Mouse (Mus musculus) T-cell, adult 2 months (primary cell): Measurements from ENCODE around the gene Fhl3.

Source experiments
- DNase-seq: peaks from one replicate; pipeline ENCODE4 v3.0.0; 2022; ENCODE audit warnings: low spot score

Fhl3 gene

DNA sequence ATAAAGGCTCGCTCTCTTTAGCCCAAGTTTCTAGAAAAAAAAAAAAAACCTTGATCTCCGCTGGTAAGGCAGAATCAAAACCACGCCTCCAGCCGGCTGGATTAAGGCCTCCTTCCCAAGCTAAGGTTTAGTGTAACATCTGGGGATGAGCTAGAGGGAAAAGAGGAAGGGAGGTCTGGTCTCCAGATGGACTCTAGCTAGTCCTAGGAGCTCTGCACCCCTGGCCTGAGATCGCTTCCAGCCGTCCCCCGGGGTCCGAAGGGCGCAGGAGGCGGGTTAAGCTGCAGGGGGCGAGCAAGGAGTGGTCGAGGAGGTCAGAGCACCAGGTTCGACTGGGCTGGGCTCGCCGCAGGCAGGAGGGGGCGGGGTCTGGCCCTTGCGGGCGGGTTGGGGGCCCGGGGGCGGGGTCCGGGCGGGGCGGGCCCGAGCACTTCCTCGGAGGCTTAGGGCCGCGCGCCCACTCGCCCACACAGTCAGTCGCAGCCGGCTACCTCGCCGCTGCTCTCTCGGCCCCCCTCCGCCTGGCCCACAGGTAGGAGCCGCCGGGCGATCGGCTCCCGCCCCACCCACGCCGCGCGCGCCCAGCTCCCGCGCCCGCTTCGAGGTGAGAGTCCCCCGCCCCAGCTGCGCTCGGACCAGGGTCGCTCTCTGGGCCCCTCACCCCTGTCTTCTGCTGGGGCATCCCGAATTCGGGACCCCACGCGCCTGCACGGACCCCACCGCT, at the start of gene Fhl3:
Gene Fhl3 (plus strand): TSS at position 454 of the 724 bp plus-strand sequence.
- peak; percentile 49 for DNase-seq

DNA sequence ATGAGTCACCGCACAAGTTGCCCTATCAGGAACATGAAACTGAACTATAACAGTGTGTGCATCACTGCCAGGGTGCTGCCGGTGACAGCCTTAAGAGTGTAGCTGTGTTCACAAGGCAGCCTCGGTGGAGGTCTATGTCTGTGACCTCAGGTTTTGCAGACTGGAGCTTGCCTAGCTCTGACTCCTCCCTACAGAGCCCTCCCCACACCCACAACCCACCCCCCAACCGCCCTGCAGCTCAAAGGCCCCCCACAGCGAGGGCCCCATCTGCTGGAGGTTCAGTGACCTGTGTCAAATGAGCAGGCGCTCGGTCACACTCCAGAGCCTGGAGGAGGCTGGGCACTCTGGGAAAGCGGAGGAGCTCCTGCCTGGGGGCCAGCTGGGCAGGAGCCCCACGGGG, 47.6 kb upstream of the Fhl3 start:
- DNase-seq, result no peak

DNA sequence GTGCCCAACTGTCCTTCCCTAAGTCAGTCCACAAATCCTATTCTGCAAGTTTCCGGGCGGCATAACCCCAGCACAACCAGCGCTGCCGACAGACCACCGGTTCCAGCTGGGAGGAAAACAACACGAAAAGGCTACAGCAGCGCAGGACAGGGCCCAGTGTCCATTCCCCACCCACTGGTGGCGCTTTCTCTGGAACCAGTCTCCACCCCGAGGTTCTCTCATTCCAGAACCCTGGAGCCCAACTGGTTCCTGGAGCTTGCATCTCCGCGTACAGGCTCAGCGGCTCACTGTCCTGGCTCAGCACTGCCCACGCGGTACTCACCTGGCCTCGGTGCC, 44.0 kb upstream of the Fhl3 start, which contains the start of gene Pou3f1:
Gene Pou3f1 (plus strand): TSS at position 290 of the 336 bp plus-strand sequence.
- no peak for DNase-seq

DNA sequence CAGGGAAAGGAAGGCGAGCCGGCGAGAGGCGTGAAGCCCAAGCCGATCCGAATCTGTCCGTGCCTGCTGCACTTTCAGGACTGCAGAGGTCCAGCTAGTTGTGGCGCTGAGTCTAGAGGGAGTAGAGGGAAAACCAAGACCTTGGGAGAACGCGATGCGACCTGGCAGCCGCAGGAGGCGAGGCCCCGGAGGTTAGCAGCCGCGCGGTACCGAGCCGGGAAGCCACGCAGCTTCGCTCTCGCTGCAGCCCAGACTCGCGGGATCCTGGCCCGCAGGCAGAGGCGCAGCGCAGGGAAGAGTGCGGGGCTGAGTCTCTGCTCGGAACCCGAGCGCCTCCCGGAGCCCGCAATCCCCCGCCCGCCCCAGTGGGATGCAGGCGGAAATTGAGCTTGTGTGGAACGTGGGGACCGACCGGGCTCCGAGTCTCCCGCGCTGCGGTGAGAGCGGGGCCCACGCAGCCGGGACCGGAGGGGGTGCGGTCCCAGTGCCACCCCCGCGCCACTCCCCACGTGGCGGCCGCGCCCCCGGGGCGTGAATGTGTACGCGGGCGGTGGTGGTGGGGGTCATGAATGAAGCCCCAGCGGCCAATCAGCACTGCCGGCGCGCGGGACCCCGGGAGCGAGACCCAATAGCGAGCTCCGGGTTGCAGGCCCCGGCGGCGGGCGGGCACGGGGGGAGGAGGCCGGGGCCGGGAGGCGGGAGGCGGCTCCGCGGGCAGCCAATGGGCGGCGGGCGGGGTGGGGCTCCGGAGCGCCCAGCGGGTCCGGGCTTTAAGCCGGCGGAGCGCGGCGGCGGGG, 43.4 kb upstream of the Fhl3 start:
- DNase-seq, result peak; percentile 25

DNA sequence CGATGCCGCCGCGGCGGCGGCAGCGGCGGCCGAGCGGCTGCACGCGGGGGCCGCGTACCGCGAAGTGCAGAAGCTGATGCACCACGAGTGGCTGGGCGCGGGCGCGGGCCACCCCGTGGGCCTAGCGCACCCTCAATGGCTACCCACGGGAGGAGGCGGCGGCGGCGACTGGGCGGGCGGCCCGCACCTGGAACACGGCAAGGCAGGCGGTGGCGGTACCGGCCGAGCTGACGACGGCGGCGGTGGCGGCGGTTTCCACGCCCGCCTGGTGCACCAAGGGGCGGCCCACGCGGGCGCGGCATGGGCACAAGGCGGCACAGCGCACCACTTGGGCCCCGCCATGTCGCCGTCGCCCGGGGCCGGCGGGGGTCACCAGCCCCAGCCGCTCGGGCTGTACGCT, 42.7 kb upstream of the Fhl3 start:
- DNase-seq, result no peak

DNA sequence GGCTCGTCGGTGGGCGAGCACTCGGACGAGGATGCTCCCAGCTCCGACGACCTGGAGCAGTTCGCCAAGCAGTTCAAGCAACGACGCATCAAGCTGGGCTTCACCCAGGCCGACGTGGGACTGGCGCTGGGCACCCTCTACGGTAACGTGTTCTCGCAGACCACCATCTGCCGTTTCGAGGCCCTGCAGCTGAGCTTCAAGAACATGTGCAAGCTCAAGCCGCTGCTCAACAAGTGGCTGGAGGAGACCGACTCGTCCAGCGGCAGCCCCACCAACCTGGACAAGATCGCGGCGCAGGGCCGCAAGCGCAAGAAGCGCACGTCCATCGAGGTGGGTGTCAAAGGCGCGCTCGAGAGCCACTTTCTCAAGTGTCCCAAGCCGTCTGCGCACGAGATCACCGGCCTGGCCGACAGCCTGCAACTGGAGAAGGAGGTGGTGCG, 42.1 kb upstream of the Fhl3 start:
- no peak for DNase-seq

DNA sequence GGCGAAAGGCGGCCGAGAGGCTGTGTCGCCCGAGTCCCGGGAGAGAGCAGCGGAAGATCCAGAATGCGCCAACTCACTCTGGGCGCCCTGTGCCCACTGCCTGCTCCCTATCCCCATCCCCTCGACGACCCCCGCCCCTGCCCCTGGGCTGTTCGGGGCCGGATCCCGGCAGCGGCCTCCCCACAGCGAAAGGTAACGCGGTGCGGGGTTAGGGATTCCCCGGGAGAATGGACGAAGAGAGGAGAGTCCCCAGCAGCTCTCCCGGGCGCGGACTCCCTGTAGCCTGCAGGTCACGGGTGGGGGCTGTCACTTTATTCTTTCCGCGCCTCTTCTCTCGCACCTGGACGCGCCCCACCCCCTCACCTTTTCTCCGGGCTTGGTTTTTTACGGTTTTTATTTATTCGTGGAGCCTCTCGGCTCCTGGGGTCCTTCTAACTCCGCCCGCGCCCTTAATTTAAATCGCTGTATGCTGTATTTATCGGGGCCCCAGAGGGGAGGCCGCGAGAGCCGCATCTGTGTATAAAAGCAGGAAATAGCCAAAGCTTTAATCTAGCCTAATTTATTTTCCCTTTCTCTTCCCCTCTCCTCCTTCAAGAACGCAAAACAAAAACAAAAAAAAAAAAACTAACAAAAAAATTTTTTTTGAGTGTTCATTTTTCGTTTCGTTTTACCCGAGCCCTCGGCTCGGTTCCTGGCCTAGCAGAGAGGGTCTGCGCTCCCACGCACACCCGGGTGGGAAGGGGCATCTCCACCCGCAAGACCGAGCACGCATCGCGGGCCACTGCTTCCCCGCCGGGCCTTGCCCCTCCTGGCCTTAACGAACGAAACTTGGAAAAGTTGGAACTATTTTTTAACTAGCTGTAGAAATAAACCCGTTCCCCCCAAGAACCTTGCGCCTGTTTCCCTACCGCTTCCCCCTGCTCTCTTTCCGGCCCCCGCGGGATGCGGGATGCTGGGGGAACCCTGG, 41.0 kb upstream of the Fhl3 start:
- no peak for DNase-seq

DNA sequence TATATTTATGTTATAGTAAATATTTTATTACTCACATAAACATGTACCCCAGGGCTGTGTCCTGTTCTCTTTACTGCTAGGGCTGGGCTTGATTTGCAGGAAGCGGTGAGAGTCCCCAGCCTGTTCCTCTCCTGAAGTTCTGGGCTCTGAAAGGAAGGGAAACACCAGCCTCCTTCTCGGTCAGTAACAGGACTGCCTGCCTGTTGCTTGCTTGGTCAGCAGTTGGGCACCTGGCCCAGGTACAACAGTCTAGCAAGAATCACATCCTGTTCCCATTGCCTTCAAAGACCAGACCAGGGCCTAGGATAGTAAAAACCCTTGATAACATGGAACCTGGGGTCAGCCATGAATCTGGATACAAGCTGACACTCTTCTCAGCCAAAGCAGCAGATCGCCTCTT, 39.9 kb upstream of the Fhl3 start:
- no peak for DNase-seq

DNA sequence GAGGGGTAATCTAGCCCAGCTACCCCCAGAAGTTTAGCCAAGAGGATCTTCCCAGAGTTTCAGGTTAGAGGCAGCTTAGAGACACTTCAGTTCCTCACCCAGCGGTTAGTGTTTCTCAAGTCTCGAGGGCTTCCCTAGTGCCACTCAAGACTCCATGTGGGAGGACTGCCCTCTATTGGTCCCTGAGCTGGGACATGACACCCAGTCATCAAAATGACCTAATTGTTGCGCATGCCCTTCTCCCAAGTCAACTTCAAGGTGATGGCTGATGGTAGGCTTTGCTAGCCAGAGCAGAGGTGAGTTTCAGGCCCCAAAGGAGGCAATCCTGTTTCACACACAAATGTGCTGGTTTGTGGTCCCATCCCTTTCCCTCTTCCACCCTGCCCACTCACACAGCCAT, 37.5 kb upstream of the Fhl3 start:
- no peak for DNase-seq

DNA sequence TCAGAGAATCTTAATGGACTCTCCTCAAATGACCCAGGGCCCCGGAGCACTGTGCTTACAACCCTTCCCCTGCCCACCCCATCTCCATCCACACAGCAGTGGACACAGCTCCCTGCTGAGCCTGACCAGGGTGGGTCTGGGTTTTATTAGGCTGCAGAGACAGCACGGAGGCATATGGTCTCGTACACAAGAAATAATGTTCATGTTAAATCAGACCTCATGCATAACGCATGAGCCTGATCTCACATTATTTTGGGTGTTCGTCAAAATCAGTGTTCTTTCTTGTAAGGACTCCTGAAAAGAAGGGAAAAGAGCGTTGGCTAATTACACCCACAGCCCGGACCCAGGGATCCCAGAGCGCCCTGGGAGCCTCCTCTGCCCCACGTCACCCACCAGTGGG, 36.3 kb upstream of the Fhl3 start:
- no peak for DNase-seq

DNA sequence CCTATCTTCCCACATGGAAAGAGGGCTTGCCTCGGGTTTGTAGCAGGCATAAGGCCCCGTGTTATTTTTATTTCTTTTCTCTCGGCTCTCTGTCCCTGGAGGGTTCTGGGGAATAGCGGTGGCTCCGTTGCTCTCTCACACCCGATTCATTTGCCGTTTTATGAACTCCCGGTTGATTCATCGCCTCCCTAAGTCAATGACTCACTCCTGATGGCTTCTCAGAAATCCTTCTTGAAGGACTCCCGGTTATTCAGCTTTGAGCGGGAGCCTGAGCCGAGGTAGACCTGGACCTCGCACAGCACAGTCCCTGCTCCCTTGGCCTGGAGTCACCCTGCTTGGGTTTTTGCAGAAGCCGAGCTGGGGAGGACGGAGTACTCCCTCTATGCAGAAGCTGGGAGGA, 35.9 kb upstream of the Fhl3 start:
- no peak for DNase-seq

DNA sequence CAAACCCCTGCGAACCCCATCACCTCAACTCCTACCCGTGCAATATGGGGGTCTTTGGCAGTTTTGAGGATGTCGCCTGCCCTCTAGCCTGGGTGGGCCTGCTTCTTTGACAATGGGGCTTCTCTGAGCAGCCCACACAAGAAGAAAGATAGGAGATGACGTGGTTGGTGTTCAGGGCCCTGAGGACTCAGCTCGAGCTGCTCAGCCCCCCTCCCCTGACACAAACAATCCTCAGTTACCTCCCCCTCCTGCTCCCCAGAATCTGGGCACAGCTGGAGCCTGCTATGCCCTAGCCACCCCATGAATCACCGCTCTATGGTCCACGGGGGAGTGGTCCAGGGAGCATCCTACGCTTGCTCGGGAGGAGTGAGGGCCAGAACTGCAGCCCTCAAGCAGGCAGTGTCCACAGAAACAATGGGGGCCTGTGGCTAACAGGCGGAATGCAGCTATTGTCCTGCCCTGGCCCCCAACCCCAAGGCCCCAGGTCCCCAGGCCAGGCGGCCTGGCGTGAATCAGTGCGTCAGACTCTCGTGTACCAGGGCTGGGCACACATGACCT, 32.9 kb upstream of the Fhl3 start:
- DNase-seq, result no peak

DNA sequence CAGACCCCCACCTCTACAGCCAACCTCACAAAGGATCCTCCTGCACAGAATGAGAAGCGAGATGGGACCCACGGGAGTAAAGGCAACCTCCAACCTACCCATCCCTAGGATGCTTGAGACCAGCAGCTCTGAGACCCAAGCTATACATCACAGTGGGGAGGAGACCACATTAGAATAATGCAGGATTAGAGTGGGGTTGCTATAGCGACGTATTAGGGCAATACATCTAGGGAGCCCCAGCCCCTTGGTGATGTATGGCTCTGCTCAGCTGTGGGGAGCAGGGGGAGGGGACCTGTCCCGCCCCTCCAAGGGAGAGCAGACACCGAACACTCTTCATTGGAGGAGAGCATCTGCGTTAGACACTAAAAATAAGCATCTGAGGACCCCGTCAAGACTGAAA, 32.4 kb upstream of the Fhl3 start:
- no peak for DNase-seq

DNA sequence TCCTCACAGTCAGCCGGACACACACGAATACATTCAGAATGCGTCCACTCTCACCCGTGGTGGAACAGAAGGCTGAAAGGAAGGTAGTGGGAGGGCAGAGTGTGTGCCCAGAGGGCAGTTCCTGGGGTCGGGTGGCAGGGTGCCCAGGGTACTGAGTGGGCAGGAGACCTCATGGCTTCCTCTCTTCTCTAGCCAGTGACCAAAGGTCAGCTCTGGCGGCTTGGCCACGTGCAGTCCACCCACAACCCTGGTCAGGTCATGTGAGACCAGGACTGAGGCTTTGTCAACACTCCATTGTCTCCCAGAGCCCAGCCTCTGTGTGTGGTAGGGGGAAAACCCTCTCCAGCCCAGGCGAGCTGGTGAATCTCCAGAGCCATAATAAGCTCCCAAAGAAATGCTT, 30.3 kb upstream of the Fhl3 start:
- DNase-seq, result no peak

DNA sequence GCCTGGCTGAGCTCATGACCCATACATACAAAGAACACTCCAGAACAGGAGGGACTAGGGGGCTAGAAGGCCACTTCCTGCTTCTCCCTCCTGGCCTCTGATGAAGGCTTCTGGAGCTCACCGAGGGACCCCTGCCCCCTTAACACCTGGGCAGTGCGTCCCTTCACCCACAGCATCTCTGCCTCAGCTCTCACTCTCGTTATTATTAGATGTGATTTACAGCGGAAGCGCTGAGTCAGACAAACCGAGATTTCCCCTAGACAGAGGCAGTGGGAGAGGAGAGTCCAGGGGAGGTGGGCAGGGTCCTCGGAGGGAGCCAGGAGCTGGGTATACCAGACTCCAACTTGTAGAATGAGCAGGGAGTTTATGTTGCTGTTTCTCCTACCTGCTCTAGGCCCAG, 28.9 kb upstream of the Fhl3 start:
- no peak for DNase-seq

DNA sequence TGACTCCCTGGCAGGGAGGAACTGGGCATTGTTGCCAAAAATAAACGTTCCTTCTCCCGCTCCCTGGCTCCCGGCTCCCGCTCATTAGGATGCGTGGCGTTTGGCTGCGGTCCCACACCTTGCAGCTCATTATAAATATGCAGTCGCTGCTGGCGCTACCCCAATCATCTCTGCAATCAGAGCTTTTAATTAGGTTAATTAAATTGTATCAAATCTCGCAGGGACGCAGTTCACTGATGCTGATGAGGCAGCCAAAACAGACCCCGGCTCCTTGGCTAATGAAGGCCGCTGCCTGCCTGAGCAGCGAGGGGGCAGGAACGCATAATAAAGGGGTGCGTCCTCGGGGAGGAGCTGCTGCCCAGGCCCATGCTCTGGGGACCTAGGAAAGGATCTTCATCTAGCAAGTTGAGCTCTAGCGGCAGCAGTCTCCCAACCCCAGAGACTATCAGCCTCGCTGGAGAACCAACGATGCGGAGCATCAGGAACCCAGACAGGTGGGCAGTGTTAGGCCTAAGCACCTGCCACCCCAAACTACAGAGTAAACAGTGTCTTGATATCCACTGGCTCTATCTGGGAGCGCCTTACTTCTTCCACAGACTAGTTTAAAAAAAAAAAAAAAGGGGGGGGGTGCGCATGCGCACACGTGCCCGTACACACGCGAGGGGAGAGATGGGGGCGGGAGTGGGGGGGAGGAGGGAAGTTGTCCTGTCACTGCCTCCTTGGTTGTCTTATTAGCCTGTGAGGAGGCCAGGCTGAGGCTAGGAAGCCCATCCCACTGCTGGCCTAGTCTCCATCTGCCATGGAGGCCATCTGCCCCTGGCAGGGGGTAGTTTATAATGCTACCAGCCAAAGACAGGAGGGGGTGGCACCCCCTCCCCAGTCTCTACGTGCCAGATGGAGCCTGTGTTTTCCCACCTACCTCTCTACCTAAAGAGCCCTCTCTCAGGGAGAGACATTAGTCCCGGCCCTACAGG, 27.9 kb upstream of the Fhl3 start:
- no peak for DNase-seq

DNA sequence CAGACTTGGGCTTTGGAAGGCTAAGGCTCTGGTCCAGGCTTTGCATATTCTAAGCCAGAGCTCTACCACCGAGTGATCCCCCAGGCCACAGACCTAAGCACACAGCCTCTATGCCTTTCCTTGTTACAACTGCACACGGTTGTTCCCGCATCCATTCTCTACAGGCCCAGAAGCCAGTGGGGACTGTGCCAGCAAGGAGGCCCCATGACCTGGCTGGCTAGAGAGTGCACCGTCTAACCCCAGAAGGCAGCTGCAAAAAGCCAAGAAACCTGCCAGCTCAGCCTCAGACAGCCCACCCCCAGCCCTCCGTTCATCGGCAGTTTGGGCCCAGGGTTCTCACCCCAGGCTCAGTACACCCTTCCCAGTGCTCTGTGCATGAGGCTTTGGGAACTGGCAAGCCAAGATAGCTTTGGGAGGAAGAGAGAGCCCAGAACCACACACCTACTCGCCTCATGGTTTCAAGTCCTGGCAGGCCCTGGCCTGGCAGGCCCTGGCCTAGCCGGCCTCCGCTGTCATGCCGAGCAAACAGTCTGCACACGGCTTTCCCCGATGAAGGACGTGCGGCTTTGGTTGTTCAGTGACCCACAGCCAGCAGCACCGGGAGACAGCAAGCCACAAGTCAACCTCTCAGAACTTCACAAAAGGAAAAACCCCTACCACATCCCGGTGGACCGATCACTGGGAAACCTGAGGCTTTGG, 26.0 kb upstream of the Fhl3 start:
- no peak for DNase-seq

DNA sequence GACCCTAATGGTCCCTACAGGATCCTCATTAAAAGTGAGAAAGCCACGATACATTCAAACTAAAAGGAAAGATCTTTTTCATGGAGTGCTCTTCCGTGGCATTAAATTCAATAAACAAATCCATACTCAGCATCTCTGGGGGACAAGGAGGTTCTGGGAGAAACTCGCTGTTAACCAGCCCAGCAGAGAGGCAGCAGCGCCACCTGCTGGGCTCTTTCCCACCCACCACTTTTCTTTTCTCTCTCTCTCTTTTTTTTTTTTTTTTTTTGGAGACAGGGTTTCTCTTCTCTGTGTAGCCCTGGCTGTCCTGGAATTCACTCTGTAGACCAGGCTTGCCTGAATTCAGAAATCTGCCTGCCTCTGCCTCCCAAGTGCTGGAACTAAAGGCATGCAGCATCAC, 25.5 kb upstream of the Fhl3 start:
- DNase-seq, result peak; percentile 26

DNA sequence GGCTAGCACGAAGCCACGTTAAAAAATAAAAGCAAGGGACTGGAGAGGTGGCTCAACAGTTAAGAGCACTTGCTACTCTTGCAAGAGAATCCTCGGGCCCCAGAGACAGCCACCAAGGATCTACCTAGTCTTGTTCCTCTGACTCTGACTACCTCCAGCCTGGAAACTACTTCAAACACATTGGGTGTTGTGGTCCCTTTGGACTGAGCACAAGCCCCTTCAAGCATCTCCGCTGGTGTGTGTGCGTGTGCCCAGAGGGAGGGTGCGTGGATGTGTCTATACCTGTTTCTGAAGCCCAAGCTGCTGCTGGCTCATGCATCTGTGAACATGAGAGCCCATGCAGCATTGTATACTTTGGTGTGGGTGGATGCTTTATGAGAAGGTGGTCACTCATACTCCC, 24.5 kb upstream of the Fhl3 start:
- DNase-seq, result no peak

DNA sequence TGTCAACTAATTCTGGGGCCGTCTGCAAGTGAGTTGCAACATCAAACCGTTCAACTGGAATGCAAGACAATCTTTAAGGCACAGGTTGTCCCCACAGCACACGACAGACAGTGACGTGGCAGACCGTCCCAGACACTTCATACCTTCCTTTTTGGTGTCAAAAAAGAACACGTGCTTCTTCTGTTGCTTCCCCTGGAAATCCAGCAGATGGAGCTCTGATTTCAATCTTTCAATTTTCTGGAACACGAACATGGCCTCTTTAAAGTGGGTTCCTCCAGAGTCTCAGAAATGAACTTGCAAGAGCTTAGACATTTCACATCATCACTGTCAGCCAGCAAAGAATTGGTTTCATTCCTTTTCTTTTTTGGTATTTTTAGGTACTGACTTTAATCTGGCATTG, 18.2 kb upstream of the Fhl3 start:
- DNase-seq, result peak; percentile 27
